Mouse (Mus musculus) CH12.LX (cell line): ENCODE measurements around the gene Fosl2.

Experiments
- CTCF ChIP-seq, 2 experiments: IDR thresholded peaks in 1 of 2; conservative IDR thresholded peaks in 1 of 2; 2 replicates each; pipeline ENCODE4 v1.5.1; 2011 to 2012; ENCODE audit warnings: low read depth in 2 of 2, low read length in 2 of 2, improper control_type of control experiment in 1 of 2, inconsistent platforms in 1 of 2, mild to moderate bottlenecking in 1 of 2, moderate library complexity in 1 of 2
- ELF1 ChIP-seq: IDR thresholded peaks from 2 replicates; pipeline ENCODE4 v1.6.1; 2014; ENCODE audit warnings: low read depth, mild to moderate bottlenecking, inconsistent platforms, low read length, improper control_type of control experiment
- EP300 ChIP-seq: IDR thresholded peaks from 2 replicates; pipeline ENCODE4 v1.6.1; 2011; ENCODE audit warnings: low read length, improper control_type of control experiment
- GABPA ChIP-seq: IDR thresholded peaks from 2 replicates; pipeline ENCODE4 v1.6.1; 2012; ENCODE audit warnings: low read depth, low read length, improper control_type of control experiment, inconsistent platforms; ENCODE audit not compliant: insufficient replicate concordance
- POLR2A ChIP-seq: IDR thresholded peaks from 2 replicates; pipeline ENCODE4 v1.6.1; 2011; ENCODE audit warnings: low read depth, mild to moderate bottlenecking, improper control_type of control experiment, low read length
- RAD21 ChIP-seq: IDR thresholded peaks from 2 replicates; pipeline ENCODE4 v1.6.1; 2011; ENCODE audit warnings: low read depth, mild to moderate bottlenecking, low read length, improper control_type of control experiment, moderate library complexity
- TBP ChIP-seq: conservative IDR thresholded peaks from 2 replicates; pipeline ENCODE4 v1.6.1; 2011; ENCODE audit warnings: low read depth, low read length, improper control_type of control experiment
- TCF12 ChIP-seq: IDR thresholded peaks from 2 replicates; pipeline ENCODE4 v1.6.1; 2014; ENCODE audit warnings: low read depth, mild to moderate bottlenecking, inconsistent platforms, low read length, improper control_type of control experiment
- USF2 ChIP-seq: conservative IDR thresholded peaks from 2 replicates; pipeline ENCODE4 v1.6.1; 2011; ENCODE audit warnings: low read depth, low read length, improper control_type of control experiment
- ZC3H11A ChIP-seq: IDR thresholded peaks from 2 replicates; pipeline ENCODE4 v1.6.1; 2012; ENCODE audit warnings: low read depth, mild to moderate bottlenecking, inconsistent platforms, low read length, improper control_type of control experiment

DNA sequence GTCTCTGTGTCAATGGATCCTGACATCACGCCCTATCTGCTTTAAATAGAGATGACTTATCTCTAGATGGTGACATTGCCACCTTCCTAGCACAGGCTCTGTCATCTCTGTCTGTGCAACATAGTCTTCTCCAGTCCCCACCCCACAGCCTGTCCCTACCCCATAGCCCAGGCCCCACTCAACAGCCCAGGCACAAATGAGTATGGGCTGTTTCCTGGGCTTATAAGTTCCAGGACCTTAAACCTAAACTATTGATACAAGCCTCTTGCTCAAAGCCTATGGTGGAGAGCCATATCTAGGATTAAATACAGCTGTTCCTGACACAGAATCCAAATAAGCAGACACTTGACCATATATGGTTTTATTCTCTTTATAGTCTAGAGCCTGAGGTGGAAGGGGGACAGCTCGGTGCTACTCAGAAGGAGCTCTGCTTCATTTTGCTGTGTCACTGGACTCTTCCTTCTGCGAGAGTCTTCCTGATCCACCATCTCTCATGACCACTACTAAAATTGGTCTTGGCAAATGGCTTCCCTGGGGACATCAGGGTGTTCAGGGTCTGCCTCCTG lies 28.0 kb downstream of the Fosl2 start:
- TF ChIP-seq POLR2A (no peak), TCF12 (no peak), GABPA (no peak), TBP (no peak), CTCF (conservative IDR thresholded peaks at IDR 0.05 in 1 of 2, IDR thresholded peaks at IDR 0.05 in 1 of 2; ENCODE audit: low read depth in 2 of 2, low read length in 2 of 2) (no peak), ZC3H11A (no peak), RAD21 (no peak), EP300 (no peak), USF2 (no peak), ELF1 (no peak)
